Mouse (Mus musculus) left cerebral cortex, postnatal 4 days (tissue): ENCODE measurements around the gene Gm3685. TPM values are rescaled to one million over a fixed set of nuclear protein-coding genes. Genes with fewer than 3 reads are reported as not detected.
"Not testable (repeated sequence)": the region's sequence is repeated elsewhere in the genome, so short reads cannot be mapped to it uniquely, and the experiment has no call there.

Experiments
- DNase-seq: peaks from one replicate; pipeline ENCODE4 v3.0.0-alpha.2; 2022
- intact Hi-C: fragments of 180-260 bp; cut with DNase I; formaldehyde crosslinking; loops from one replicate; pipeline ENCODE4 v1.15.1; 2025
- total RNA-seq, 2 experiments: library from RNA; stranded (reverse); gene quantifications; 2 replicates each; pipeline ENCODE4 v1.2.3; 2021

Gene Gm3685
- not detected for total RNA-seq

GRCm38 (mm10) chr14:7044870-7045269 is at the start of gene Gm3685:
Gene Gm3685, minus strand, starts transcription at chr14:7044970.
- intact Hi-C loops, DNase-seq: not testable (repeated sequence)

- peak; percentile 31 for DNase-seq
These were observed 17.7 kb downstream of the Gm3685 start, which contains the start of gene Gm10406 for GRCm38 (mm10) chr14:7026781-7027749. Gene Gm10406, minus strand, starts transcription at chr14:7027449.

GRCm38 (mm10) chr14:7026274-7026673 is 18.5 kb downstream of the Gm3685 start:
- intact Hi-C loops = not testable (repeated sequence)

More at GRCm38 (mm10) chr14:7026781-7027749, 17.7 kb downstream of the Gm3685 start, which contains the start of gene Gm10406:
- intact Hi-C loops = not testable (repeated sequence)

More at GRCm38 (mm10) chr14:7026274-7026673, 18.5 kb downstream of the Gm3685 start:
- DNase-seq = peak; percentile 0

Other genes with a start within 250 kb of the Gm3685 start
- gene Gm3642, start 204.7 kb downstream of the Gm3685 start, total RNA-seq = under 1 TPM in 1 of 2 experiments, not detected in 1; 0.70 TPM
- 1 to 10 TPM; 5.8 to 8.3 TPM for gene Gm3667, start 155.0 kb downstream of the Gm3685 start, total RNA-seq
- not detected for gene Gm6356, start 71.2 kb downstream of the Gm3685 start, total RNA-seq
- 1 to 10 TPM; 2.7 to 3.5 TPM for gene Gm10406, start 17.5 kb downstream of the Gm3685 start, total RNA-seq
- gene Gm3696, start 55.7 kb upstream of the Gm3685 start, total RNA-seq = 1 to 10 TPM; 6.7 TPM
- not detected for gene Gm6676, start 80.4 kb upstream of the Gm3685 start, total RNA-seq
- gene Gm3512, start 129.6 kb upstream of the Gm3685 start, total RNA-seq = 1 to 10 TPM; 3.8 to 4.7 TPM
- gene Gm16434, start 149.6 kb upstream of the Gm3685 start, total RNA-seq = not detected
- gene Gm3727, start 219.7 kb upstream of the Gm3685 start, total RNA-seq = not detected